In genomic region chr6:52824977-52825482, GRCm38 (mm10) we compare ENCODE assay signal across 10 mouse cellular contexts.
DNase-seq lines count a peak whose midpoint lies in the region; ATAC-seq and TF ChIP-seq lines count a peak whose summit lies in the region.
"Had no signal": no experiment of that assay in that cellular context is flagged by ENCODE, and none has a peak within 500 bp of the region (broad histone marks: within the 10 kb centered on the region; RNA-seq: fewer than 3 reads in every experiment).

No protein-coding gene starts in this region.

- 77% methylated on average over 3 of the region's 3 CpGs for WGBS in kidney, embryonic 15.5 days
- 60% methylated on average over 3 of the region's 3 CpGs for WGBS in kidney, embryonic 16.5 days

- H3K4me3 ChIP-seq in CH12.LX (replicated peaks in 1 of 3; ENCODE audit: low read depth in 2 of 3, low read length in 2 of 3, poor library complexity in 1 of 3) = no peak overlapping the region
- H3K4me3 ChIP-seq in kidney, embryonic 15.5 days (replicated peaks) = no peak overlapping the region
- no peak overlapping the region for H3K4me3 ChIP-seq in kidney, embryonic 16.5 days (ENCODE audit: low read length)
- H3K4me3 ChIP-seq: embryonic facial prominence, embryonic 13.5 days had no signal

- peak overlapping the region; percentile 45; the same call in 1 of the 2 replicates for H3K4me2 ChIP-seq in CH12.LX (ENCODE audit: insufficient read depth, low read depth, poor library complexity, severe bottlenecking)
- no peak overlapping the region for H3K4me2 ChIP-seq in kidney, embryonic 15.5 days
- H3K4me2 ChIP-seq in kidney, embryonic 16.5 days (replicated peaks; ENCODE audit: low read depth, low read length) = no peak overlapping the region
- H3K4me2 ChIP-seq: embryonic facial prominence, embryonic 13.5 days had no signal

- no peaks in the 10 kb centered on the region for H3K79me2 ChIP-seq in CH12.LX (replicated peaks; ENCODE audit: control insufficient read depth, extremely low read depth, insufficient read depth, poor library complexity, severe bottlenecking)

- ATAC-seq in kidney, embryonic 15.5 days (replicated peaks; ENCODE audit: low FRiP score) = no peak
- no peak for ATAC-seq in kidney, embryonic 16.5 days (ENCODE audit: low FRiP score, low TSS enrichment)

- H3K4me1 ChIP-seq in CH12.LX (ENCODE audit: control insufficient read depth in 1 of 2, insufficient read depth in 2 of 2) = peaks cover 27 to 42% of the 10 kb centered on the region in 2 experiments
- peaks cover 7% of the 10 kb centered on the region; the same call in 1 of the 2 replicates for H3K4me1 ChIP-seq in kidney, embryonic 15.5 days
- peaks cover 10% of the 10 kb centered on the region for H3K4me1 ChIP-seq in kidney, embryonic 16.5 days (ENCODE audit: insufficient read depth, low read length)

- intact Hi-C loops in heart, postnatal 36 days (cut with DNase I) = no loop called here

- peak overlapping the region; percentile 60 for H3K27ac ChIP-seq in CH12.LX (ENCODE audit: insufficient read depth, low read depth)
- no peak overlapping the region for H3K27ac ChIP-seq in kidney, embryonic 15.5 days
- H3K27ac ChIP-seq in kidney, embryonic 16.5 days (ENCODE audit: low read length) = no peak overlapping the region
- H3K27ac ChIP-seq: embryonic facial prominence, embryonic 13.5 days had no signal

- no peak for TF ChIP-seq EP300 in CH12.LX (IDR thresholded peaks at IDR 0.05; ENCODE audit: low read length)

- H3K9me3 ChIP-seq in CH12.LX (replicated peaks; ENCODE audit: low read length) = no peaks in the 10 kb centered on the region
- no peaks in the 10 kb centered on the region for H3K9me3 ChIP-seq in kidney, embryonic 15.5 days (replicated peaks)
- H3K9me3 ChIP-seq in kidney, embryonic 16.5 days (ENCODE audit: low read length) = no peaks in the 10 kb centered on the region
- H3K9me3 ChIP-seq: embryonic facial prominence, embryonic 13.5 days had no signal

- H3K9ac ChIP-seq in CH12.LX (ENCODE audit: insufficient read depth, low read depth) = peak overlapping the region; percentile 12; the same call in 1 of the 2 replicates
- H3K9ac ChIP-seq in kidney, embryonic 15.5 days = no peak overlapping the region
- no peak overlapping the region for H3K9ac ChIP-seq in kidney, embryonic 16.5 days (replicated peaks; ENCODE audit: low read length)
- H3K9ac ChIP-seq: embryonic facial prominence, embryonic 13.5 days had no signal

- dilution Hi-C loops in CH12.LX (cut with MboI; ENCODE audit: extremely low pct_ligation_motif_present, extremely low pct_unique_long_range_greater_than_20kb, low sequenced_read_pairs) = no loop called here

- no peaks in the 10 kb centered on the region for H3K36me3 ChIP-seq in CH12.LX (replicated peaks in 1 of 2; ENCODE audit: control insufficient read depth in 1 of 2, insufficient read depth in 1 of 2, low read length in 1 of 2)
- no peaks in the 10 kb centered on the region for H3K36me3 ChIP-seq in kidney, embryonic 15.5 days
- no peaks in the 10 kb centered on the region for H3K36me3 ChIP-seq in kidney, embryonic 16.5 days (ENCODE audit: insufficient read depth, low read length)
- H3K36me3 ChIP-seq: embryonic facial prominence, embryonic 13.5 days had no signal

- no peak for TF ChIP-seq POLR2A in CH12.LX (IDR thresholded peaks at IDR 0.05; ENCODE audit: low read depth, low read length)

- no peaks in the 10 kb centered on the region for H3K27me3 ChIP-seq in CH12.LX (replicated peaks)
- 0 out of 2 replicates have a peak, but pooled peaks cover 6% of the 10 kb centered on the region for H3K27me3 ChIP-seq in kidney, embryonic 15.5 days
- no peaks in the 10 kb centered on the region for H3K27me3 ChIP-seq in kidney, embryonic 16.5 days (ENCODE audit: insufficient read depth, low read length)
- H3K27me3 ChIP-seq: embryonic facial prominence, embryonic 13.5 days had no signal

- in situ Hi-C loops in CH12.LX (cut with MboI; ENCODE audit: low pct_ligation_motif_present, low pct_unique_long_range_greater_than_20kb, low sequenced_read_pairs) = no loop called here

- peak; percentile 20 for DNase-seq in adrenal gland, postnatal 25 days
- DNase-seq in adrenal gland, adult (ENCODE audit: inconsistent age in 2 of 2, low spot score in 1 of 2) = no peak
- no peak for DNase-seq in CH12.LX (ENCODE audit: extremely low read depth)
- peak; percentile 68 to 76 for DNase-seq in cerebellum, postnatal 25 days
- peak; percentile 26 to 34 for DNase-seq in layer of hippocampus, postnatal 36 days
- DNase-seq in heart, postnatal 36 days = no peak
- DNase-seq: B cell, adult 2 months had no signal

- no peak for TF ChIP-seq RAD21 in CH12.LX (IDR thresholded peaks at IDR 0.05; ENCODE audit: low read depth, low read length)

- TF ChIP-seq CTCF in CH12.LX (conservative IDR thresholded peaks at IDR 0.05 in 1 of 2, IDR thresholded peaks at IDR 0.05 in 1 of 2; ENCODE audit: low read depth in 2 of 2, low read length in 2 of 2) = no peak

TF ChIP-seq in CH12.LX, 34 proteins besides CTCF, POLR2A, EP300 and RAD21:
- no peak for TF ChIP-seq UBTF (IDR thresholded peaks at IDR 0.05; ENCODE audit: low read depth, low read length)
- TF ChIP-seq HCFC1 (IDR thresholded peaks at IDR 0.05; ENCODE audit: low read depth, low read length) = no peak
- TF ChIP-seq ZKSCAN1 (IDR thresholded peaks at IDR 0.05; ENCODE audit: borderline replicate concordance, low read depth, low read length) = no peak
- TF ChIP-seq CHD2 (IDR thresholded peaks at IDR 0.05; ENCODE audit: low read length) = no peak
- no peak for TF ChIP-seq KAT2A (IDR thresholded peaks at IDR 0.05; ENCODE audit: insufficient replicate concordance, low read length)
- TF ChIP-seq ZC3H11A (IDR thresholded peaks at IDR 0.05; ENCODE audit: low read depth, low read length) = no peak

Comparison
In these comparisons a context has a peak if more than half of its experiments do, and no peak if none do; other contexts are left out.
1. DNase-seq: peak in adrenal gland, postnatal 25 days (single experiment), cerebellum, postnatal 25 days (2 of 2) and layer of hippocampus, postnatal 36 days (2 of 2); none in adrenal gland, adult (0 of 2), CH12.LX (single experiment) and heart, postnatal 36 days (0 of 2).